Mouse (Mus musculus): ENCODE measurements at regions not wholly inside any gene's neighbourhood (a gene's known extent, or its start where the extent isn't known, plus 50 kb on each side); places are given as distances from the start of the nearest gene placed in this dataset.

DNA sequence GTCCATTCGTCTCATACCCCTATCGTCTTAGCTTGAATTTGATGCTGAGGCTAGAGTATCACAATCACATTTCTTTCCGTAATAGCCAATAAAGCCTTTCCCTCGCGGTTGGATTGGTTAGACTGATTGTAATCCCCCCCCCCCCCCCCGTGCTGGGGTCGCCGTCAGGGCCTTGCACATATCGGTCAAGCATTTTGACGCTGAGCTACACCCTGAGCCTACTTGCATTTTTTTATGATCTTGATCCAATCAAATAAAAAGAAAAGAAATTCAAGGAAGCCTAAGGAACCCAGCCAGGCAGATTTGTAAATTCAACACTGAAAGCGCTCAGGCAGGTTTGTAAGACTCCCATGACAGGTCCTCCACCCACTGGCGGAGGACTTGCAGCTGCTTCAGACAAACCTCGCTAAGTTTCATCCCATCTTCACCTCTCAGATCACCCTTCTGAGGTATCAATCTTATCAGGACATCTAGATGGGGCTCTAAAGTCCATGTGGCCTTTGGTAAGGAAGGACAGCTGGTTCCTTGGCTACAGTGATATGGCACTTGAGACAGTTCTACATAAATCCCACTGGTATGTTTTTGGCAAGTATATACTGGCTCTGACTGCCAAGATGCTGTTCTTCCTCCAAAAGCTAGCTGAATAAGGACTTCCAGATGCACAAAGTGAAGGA is 66.8 kb upstream of the Cd93 start:
- Histone ChIP-seq H3K27me3 (ENCODE audit: insufficient read depth, low read length) (no peaks in the 10 kb centered on the region), H3K9me3 (ENCODE audit: low read length) (no peaks in the 10 kb centered on the region), H3K36me3 (ENCODE audit: insufficient read depth, low read length) (no peaks in the 10 kb centered on the region), H3K9ac (replicated peaks; ENCODE audit: low read length) (no peak overlapping the region), H3K27ac (no peak overlapping the region), H3K4me2 (ENCODE audit: low read depth, low read length) (no peak overlapping the region), H3K4me3 (ENCODE audit: low read length) (no peak overlapping the region), H3K4me1 (ENCODE audit: insufficient read depth, low read length) (no peaks in the 10 kb centered on the region)
- ATAC-seq (no peak), DNase-seq (ENCODE audit: low spot score) (no peak)
- 84% methylated on average over 13 of the region's 13 CpGs for WGBS
- no peak for TF ChIP-seq CTCF (IDR thresholded peaks at IDR 0.05; ENCODE audit: low read depth)

DNA sequence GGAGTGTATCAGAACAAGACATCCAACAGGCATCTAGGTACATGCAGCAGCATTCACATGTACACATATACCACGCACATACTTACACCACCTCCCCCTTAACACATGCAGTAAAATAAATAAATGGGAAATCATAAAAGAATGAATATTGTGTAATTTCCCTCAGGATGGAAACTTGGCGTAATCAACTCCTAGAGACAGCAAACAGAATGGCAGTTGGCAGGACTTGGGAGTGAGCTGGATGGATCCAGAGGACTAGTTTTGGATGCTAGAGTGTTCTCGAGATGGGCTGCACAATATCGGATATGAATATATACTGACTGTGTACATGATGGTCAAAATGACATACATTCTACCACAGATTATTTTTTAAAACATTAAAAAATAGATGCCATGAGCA is 66.0 kb upstream of the Cd93 start:
- 92% methylated on average over 4 of the region's 4 CpGs for WGBS
- ATAC-seq (no peak), DNase-seq (ENCODE audit: low spot score) (no peak)
- Histone ChIP-seq H3K9ac (replicated peaks; ENCODE audit: low read length) (no peak overlapping the region), H3K4me2 (ENCODE audit: low read depth, low read length) (no peak overlapping the region), H3K27ac (no peak overlapping the region), H3K27me3 (ENCODE audit: insufficient read depth, low read length) (no peaks in the 10 kb centered on the region), H3K4me1 (ENCODE audit: insufficient read depth, low read length) (no peaks in the 10 kb centered on the region), H3K4me3 (ENCODE audit: low read length) (no peak overlapping the region), H3K9me3 (ENCODE audit: low read length) (no peaks in the 10 kb centered on the region), H3K36me3 (ENCODE audit: insufficient read depth, low read length) (no peaks in the 10 kb centered on the region)
- no peak for TF ChIP-seq CTCF (IDR thresholded peaks at IDR 0.05; ENCODE audit: low read depth)

- no peaks in the 10 kb centered on the region for H3K36me3 ChIP-seq (ENCODE audit: insufficient read depth, low read length)
- no peaks in the 10 kb centered on the region for H3K27me3 ChIP-seq (ENCODE audit: insufficient read depth, low read length)
- no peaks in the 10 kb centered on the region for H3K9me3 ChIP-seq (ENCODE audit: low read length)
- no peak overlapping the region for H3K4me2 ChIP-seq (ENCODE audit: low read depth, low read length)
- H3K27ac ChIP-seq: no peak overlapping the region
- H3K9ac ChIP-seq (replicated peaks; ENCODE audit: low read length): no peak overlapping the region
- no peaks in the 10 kb centered on the region for H3K4me1 ChIP-seq (ENCODE audit: insufficient read depth, low read length)
- no peak for ATAC-seq
- H3K4me3 ChIP-seq (ENCODE audit: low read length): no peak overlapping the region
- no peak for TF ChIP-seq CTCF (IDR thresholded peaks at IDR 0.05; ENCODE audit: low read depth)
- DNase-seq (ENCODE audit: low spot score): no peak
Observed at GRCm38 (mm10) chr2:148507523-148507922, 64.2 kb upstream of the Cd93 start.

DNA sequence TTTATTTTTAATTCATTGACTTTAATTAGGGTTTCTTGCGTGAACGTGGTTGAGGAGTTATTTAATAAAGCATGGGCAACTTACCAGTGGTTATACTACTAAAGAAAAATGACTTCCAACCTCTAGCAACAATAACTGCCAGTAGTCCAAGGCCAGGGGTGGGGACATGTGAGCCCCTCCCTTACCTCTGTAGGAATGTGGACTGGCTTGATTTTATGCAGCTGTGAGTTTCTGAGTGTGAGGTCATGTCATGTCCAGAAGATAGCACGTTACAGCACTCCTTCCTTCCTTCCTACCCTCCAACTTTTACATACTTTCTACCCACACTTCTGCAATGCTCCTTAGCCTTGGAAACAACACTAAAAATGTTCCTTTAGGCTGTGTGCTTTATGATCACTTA is 63.6 kb upstream of the Cd93 start:
- H3K36me3 ChIP-seq (ENCODE audit: insufficient read depth, low read length): no peaks in the 10 kb centered on the region
- TF ChIP-seq CTCF (IDR thresholded peaks at IDR 0.05; ENCODE audit: low read depth): no peak
- no peaks in the 10 kb centered on the region for H3K9me3 ChIP-seq (ENCODE audit: low read length)
- H3K4me3 ChIP-seq (ENCODE audit: low read length): no peak overlapping the region
- no peak overlapping the region for H3K9ac ChIP-seq (replicated peaks; ENCODE audit: low read length)
- ATAC-seq (no peak), DNase-seq (ENCODE audit: low spot score) (no peak)
- no peaks in the 10 kb centered on the region for H3K4me1 ChIP-seq (ENCODE audit: insufficient read depth, low read length)
- H3K4me2 ChIP-seq (ENCODE audit: low read depth, low read length): no peak overlapping the region
- WGBS: 87% methylated on average over 3 of the region's 3 CpGs
- no peaks in the 10 kb centered on the region for H3K27me3 ChIP-seq (ENCODE audit: insufficient read depth, low read length)
- no peak overlapping the region for H3K27ac ChIP-seq

DNA sequence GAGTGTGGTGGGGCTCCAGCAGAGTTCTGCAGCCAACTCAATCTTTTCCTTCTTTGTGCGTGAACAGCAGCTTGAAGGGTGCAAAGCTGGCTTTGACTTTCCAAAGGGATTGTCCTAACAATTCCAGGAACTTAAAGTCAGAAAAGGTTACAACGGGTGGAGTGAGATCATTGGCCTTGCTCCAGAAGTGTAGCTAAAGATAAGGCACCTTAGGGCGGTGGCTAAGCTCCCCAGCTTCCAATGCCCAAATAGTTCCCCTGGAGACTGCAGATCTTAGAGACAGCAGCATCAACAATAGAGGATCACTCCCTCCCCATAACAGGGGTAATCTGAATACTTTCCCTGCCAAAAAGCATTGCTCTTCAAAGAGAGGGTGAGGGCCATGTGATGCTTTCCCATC is 62.3 kb upstream of the Cd93 start:
- 87% methylated on average over 3 of the region's 3 CpGs for WGBS
- ATAC-seq: no peak

GRCm38 (mm10) chr2:148503143-148503854 is 59.9 kb upstream of the Cd93 start:
- ATAC-seq (no peak), DNase-seq (ENCODE audit: low spot score) (no peak)
- no peak for TF ChIP-seq CTCF (IDR thresholded peaks at IDR 0.05; ENCODE audit: low read depth)
- H3K27ac ChIP-seq: no peak overlapping the region
- no peak overlapping the region for H3K9ac ChIP-seq (replicated peaks; ENCODE audit: low read length)
- H3K36me3 ChIP-seq (ENCODE audit: insufficient read depth, low read length): no peaks in the 10 kb centered on the region
- H3K4me3 ChIP-seq (ENCODE audit: low read length): no peak overlapping the region
- no peaks in the 10 kb centered on the region for H3K9me3 ChIP-seq (ENCODE audit: low read length)
- H3K4me2 ChIP-seq (ENCODE audit: low read depth, low read length): no peak overlapping the region
- 94% methylated on average over 2 of the region's 2 CpGs for WGBS
- no peaks in the 10 kb centered on the region for H3K4me1 ChIP-seq (ENCODE audit: insufficient read depth, low read length)
- no peaks in the 10 kb centered on the region for H3K27me3 ChIP-seq (ENCODE audit: insufficient read depth, low read length)

More for the DNA sequence above, 62.3 kb upstream of the Cd93 start:
- H3K4me1 ChIP-seq (ENCODE audit: insufficient read depth, low read length): no peaks in the 10 kb centered on the region
- H3K9me3 ChIP-seq (ENCODE audit: low read length): no peaks in the 10 kb centered on the region
- no peak for DNase-seq (ENCODE audit: low spot score)
- no peak for TF ChIP-seq CTCF (IDR thresholded peaks at IDR 0.05; ENCODE audit: low read depth)
- H3K4me3 ChIP-seq (ENCODE audit: low read length): no peak overlapping the region
- H3K27ac ChIP-seq: no peak overlapping the region
- no peak overlapping the region for H3K9ac ChIP-seq (replicated peaks; ENCODE audit: low read length)
- no peak overlapping the region for H3K4me2 ChIP-seq (ENCODE audit: low read depth, low read length)
- no peaks in the 10 kb centered on the region for H3K36me3 ChIP-seq (ENCODE audit: insufficient read depth, low read length)
- H3K27me3 ChIP-seq (ENCODE audit: insufficient read depth, low read length): no peaks in the 10 kb centered on the region

DNA sequence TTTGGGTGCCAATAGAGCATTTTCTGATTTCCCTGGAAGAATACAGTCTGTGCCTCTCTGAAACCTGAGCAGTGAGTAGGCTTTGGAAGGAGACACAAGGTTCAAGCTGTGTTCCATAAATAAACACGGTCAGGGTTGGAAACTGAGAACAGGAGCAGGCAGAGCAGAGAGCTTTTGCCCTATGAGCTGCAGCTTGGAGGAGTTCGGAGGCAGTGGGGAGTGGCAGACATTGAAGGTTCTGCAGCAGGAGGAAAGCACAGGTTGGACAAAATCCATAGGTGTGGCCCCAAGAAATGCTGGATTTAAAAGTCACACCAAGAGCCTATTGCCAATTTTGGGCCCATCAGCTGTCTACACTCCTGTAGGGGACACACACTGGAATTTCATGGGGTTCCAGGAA is 59.0 kb upstream of the Cd93 start:
- Histone ChIP-seq H3K4me3 (ENCODE audit: low read length) (no peak overlapping the region), H3K9me3 (ENCODE audit: low read length) (no peaks in the 10 kb centered on the region), H3K9ac (replicated peaks; ENCODE audit: low read length) (no peak overlapping the region), H3K27ac (no peak overlapping the region), H3K4me1 (ENCODE audit: insufficient read depth, low read length) (no peaks in the 10 kb centered on the region), H3K36me3 (ENCODE audit: insufficient read depth, low read length) (no peaks in the 10 kb centered on the region), H3K4me2 (ENCODE audit: low read depth, low read length) (no peak overlapping the region), H3K27me3 (ENCODE audit: insufficient read depth, low read length) (no peaks in the 10 kb centered on the region)
- WGBS: 81% methylated on average over 2 of the region's 2 CpGs
- ATAC-seq: no peak
- TF ChIP-seq CTCF (IDR thresholded peaks at IDR 0.05; ENCODE audit: low read depth): no peak
- no peak for DNase-seq (ENCODE audit: low spot score)
